Mouse (Mus musculus) embryonic facial prominence, embryonic 13.5 days (tissue): ENCODE measurements around the gene Ccnk. TPM values are rescaled to one million over a fixed set of nuclear protein-coding genes. Genes with fewer than 3 reads are reported as not detected.

Source experiments
- ATAC-seq: fragments of 200-750 bp; cut with Nextera tagmentation; 2 replicates; pipeline ENCODE4 v1.8.0; 2017; ENCODE audit warnings: low read depth; ENCODE audit not compliant: insufficient number of reproducible peaks, insufficient read depth, low FRiP score, low TSS enrichment
- H3K27ac ChIP-seq: fragments of 300-500 bp; sonication (generic); 2 replicates; pipeline ENCODE4 v1.5.1; 2015; ENCODE audit warnings: moderate library complexity, mild to moderate bottlenecking, inconsistent platforms
- H3K27me3 ChIP-seq: fragments of 300-500 bp; sonication (generic); 2 replicates; pipeline ENCODE4 v1.6.1; 2015; ENCODE audit warnings: mild to moderate bottlenecking, inconsistent platforms
- H3K36me3 ChIP-seq: fragments of 300-500 bp; sonication (generic); 2 replicates; pipeline ENCODE4 v1.6.1; 2015; ENCODE audit warnings: mild to moderate bottlenecking, inconsistent platforms
- H3K4me1 ChIP-seq: fragments of 300-500 bp; sonication (generic); 2 replicates; pipeline ENCODE4 v1.6.1; 2015; ENCODE audit warnings: inconsistent platforms
- H3K4me2 ChIP-seq: fragments of 300-500 bp; sonication (generic); 2 replicates; pipeline ENCODE4 v1.6.1; 2015; ENCODE audit warnings: moderate library complexity, mild to moderate bottlenecking, inconsistent platforms
- H3K4me3 ChIP-seq: fragments of 300-500 bp; sonication (generic); 2 replicates; pipeline ENCODE4 v1.5.1; 2015; ENCODE audit warnings: mild to moderate bottlenecking, inconsistent platforms
- H3K9ac ChIP-seq: fragments of 300-500 bp; sonication (generic); 2 replicates; pipeline ENCODE4 v1.6.1; 2015; ENCODE audit warnings: mild to moderate bottlenecking, inconsistent platforms
- H3K9me3 ChIP-seq: fragments of 300-500 bp; sonication (generic); 2 replicates; pipeline ENCODE4 v1.6.1; 2016; ENCODE audit warnings: inconsistent platforms
- WGBS: fragments of 180-500 bp; shearing (Covaris S2); methylation state at CpG from one replicate; pipeline ENCODE4 v1.1.7; 2015; ENCODE audit warnings: mixed read lengths; 5-methylcytosine and 5-hydroxymethylcytosine counted together
- polyA plus RNA-seq: library from polyadenylated mRNA; unstranded; fragments of >200 nt; fragmentation: Nextera tagmentation; extraction: Ambion mirVana; gene quantifications from 2 replicates; pipeline ENCODE4 v1.2.1, GENCODE M21; 2015

Gene Ccnk
- polyA plus RNA-seq, 1 experiment from 2014 or later = 4.4 TPM

GRCm38 (mm10) chr12:108251825-108252542 lies 72.6 kb downstream of the Ccnk start:
- H3K4me3 ChIP-seq = no peak overlapping the region
- no peaks in the 10 kb centered on the region for H3K9me3 ChIP-seq
- H3K36me3 ChIP-seq = no peaks in the 10 kb centered on the region
- peaks cover 58% of the 10 kb centered on the region for H3K4me1 ChIP-seq
- no peak overlapping the region for H3K9ac ChIP-seq
- WGBS = 78% methylated on average over 15 of the region's 15 CpGs
- H3K27ac ChIP-seq = no peak overlapping the region
- no peak for ATAC-seq
- H3K4me2 ChIP-seq = no peak overlapping the region
- H3K27me3 ChIP-seq = no peaks in the 10 kb centered on the region

Other genes starting within 250 kb of the Ccnk start
- 35.7 and 40.6 TPM in 2 replicates for gene Bcl11b, start 176.0 kb upstream of the Ccnk start, polyA plus RNA-seq
- gene Setd3, start 265 bp upstream of the Ccnk start, polyA plus RNA-seq = 89.0 and 90.1 TPM in 2 replicates
- 6.3 and 6.6 TPM in 2 replicates for gene Ccdc85c, start 95.8 kb downstream of the Ccnk start, polyA plus RNA-seq
- 0.44 and 0.69 TPM in 2 replicates for gene Hhipl1, start 126.7 kb downstream of the Ccnk start, polyA plus RNA-seq
- gene Cyp46a1, start 154.8 kb downstream of the Ccnk start, polyA plus RNA-seq = 8.0 and 9.1 TPM in 2 replicates
- gene Eml1, start 191.4 kb downstream of the Ccnk start, polyA plus RNA-seq = 45.3 and 46.3 TPM in 2 replicates